In genomic region chr9:40472961-40473510, GRCm38 (mm10) we compare ENCODE assay signal across 15 mouse cellular contexts.
"Had no signal": no experiment of that assay in that cellular context is flagged by ENCODE, and none has a peak within 500 bp of the region (broad histone marks: within the 10 kb centered on the region; RNA-seq: fewer than 3 reads in every experiment).

No protein-coding gene starts in this region.

- H3K4me3 ChIP-seq: limb, embryonic 15.5 days; liver, embryonic 12.5 days; midbrain, embryonic 10.5 days; neural tube, embryonic 12.5 days; stomach, embryonic 15.5 days had no signal

- DNase-seq: kidney, adult 9 months; kidney, postnatal 36 days; lung, embryonic 14.5 days; lung, postnatal 10 days; lung, postnatal 4 days; midbrain, embryonic 14.5 days; right cerebral cortex, postnatal 14 days; thymus, adult 2 months; thymus, postnatal 25 days had no signal

- H3K27ac ChIP-seq: kidney, postnatal 0 days; limb, embryonic 15.5 days; liver, embryonic 12.5 days; midbrain, embryonic 10.5 days; neural tube, embryonic 12.5 days; stomach, embryonic 15.5 days had no signal
